Mouse (Mus musculus): ENCODE measurements around the gene Ccdc107. TPM values are rescaled to one million over a fixed set of nuclear protein-coding genes. Genes with fewer than 3 reads are reported as not detected.

Ccdc107 gene
- polyA plus RNA-seq, 1 experiment from 2014 or later: 46.6 TPM

GRCm38 (mm10) chr4:43511675-43512454, 19.2 kb downstream of the Ccdc107 start:
- Histone ChIP-seq H3K4me1 (ENCODE audit: control insufficient read depth, insufficient read depth, low read length) (peaks cover 14% of the 10 kb centered on the region), H3K9ac (ENCODE audit: low read length) (no peak overlapping the region), H3K4me3 (ENCODE audit: low read depth, low read length) (no peak overlapping the region), H3K36me3 (ENCODE audit: control insufficient read depth, insufficient read depth, low read length) (no peaks in the 10 kb centered on the region), H3K4me2 (ENCODE audit: low read depth) (no peak overlapping the region), H3K27me3 (ENCODE audit: control insufficient read depth, insufficient read depth, low read length) (peaks cover 12% of the 10 kb centered on the region), H3K27ac (ENCODE audit: low read depth, low read length) (no peak overlapping the region), H3K9me3 (ENCODE audit: control insufficient read depth, low read length) (no peaks in the 10 kb centered on the region)
- WGBS: 78% methylated on average over 19 of the region's 19 CpGs
- no peak for ATAC-seq (ENCODE audit: insufficient read depth, low FRiP score, low TSS enrichment)
- DNase-seq (ENCODE audit: low spot score): no peak

GRCm38 (mm10) chr4:43512653-43513052, 20.0 kb downstream of the Ccdc107 start:
- H3K27ac ChIP-seq (ENCODE audit: low read depth, low read length): no peak overlapping the region
- ATAC-seq (ENCODE audit: insufficient read depth, low FRiP score, low TSS enrichment) (no peak), DNase-seq (ENCODE audit: low spot score) (no peak)
- H3K36me3 ChIP-seq (ENCODE audit: control insufficient read depth, insufficient read depth, low read length): no peaks in the 10 kb centered on the region
- H3K4me1 ChIP-seq (ENCODE audit: control insufficient read depth, insufficient read depth, low read length): peaks cover 14% of the 10 kb centered on the region
- H3K9me3 ChIP-seq (ENCODE audit: control insufficient read depth, low read length): no peaks in the 10 kb centered on the region
- H3K27me3 ChIP-seq (ENCODE audit: control insufficient read depth, insufficient read depth, low read length): peaks cover 6% of the 10 kb centered on the region
- 69% methylated on average over 7 of the region's 7 CpGs for WGBS
- no peak overlapping the region for H3K4me2 ChIP-seq (ENCODE audit: low read depth)
- H3K4me3 ChIP-seq (ENCODE audit: low read depth, low read length): no peak overlapping the region
- no peak overlapping the region for H3K9ac ChIP-seq (ENCODE audit: low read length)

GRCm38 (mm10) chr4:43513300-43513699, 20.6 kb downstream of the Ccdc107 start:
- Histone ChIP-seq H3K9ac (ENCODE audit: low read length) (no peak overlapping the region), H3K4me1 (ENCODE audit: control insufficient read depth, insufficient read depth, low read length) (peaks cover 12% of the 10 kb centered on the region), H3K27ac (ENCODE audit: low read depth, low read length) (no peak overlapping the region), H3K9me3 (ENCODE audit: control insufficient read depth, low read length) (no peaks in the 10 kb centered on the region), H3K27me3 (ENCODE audit: control insufficient read depth, insufficient read depth, low read length) (peaks cover 4% of the 10 kb centered on the region; the same call in 1 of the 2 replicates), H3K36me3 (ENCODE audit: control insufficient read depth, insufficient read depth, low read length) (no peaks in the 10 kb centered on the region), H3K4me3 (ENCODE audit: low read depth, low read length) (no peak overlapping the region), H3K4me2 (ENCODE audit: low read depth) (no peak overlapping the region)
- WGBS: 87% methylated on average over 4 of the region's 4 CpGs
- no peak for ATAC-seq (ENCODE audit: insufficient read depth, low FRiP score, low TSS enrichment)
- no peak for DNase-seq (ENCODE audit: low spot score)

- no peak for ATAC-seq (ENCODE audit: insufficient read depth, low FRiP score, low TSS enrichment)
- 82% methylated on average over 4 of the region's 4 CpGs for WGBS
Observed at GRCm38 (mm10) chr4:43513791-43514190, 21.1 kb downstream of the Ccdc107 start.

GRCm38 (mm10) chr4:43515764-43516708, 23.3 kb downstream of the Ccdc107 start:
- DNase-seq (ENCODE audit: low spot score): no peak
- no peaks in the 10 kb centered on the region for H3K9me3 ChIP-seq (ENCODE audit: control insufficient read depth, low read length)
- H3K27ac ChIP-seq (ENCODE audit: low read depth, low read length): no peak overlapping the region
- H3K9ac ChIP-seq (ENCODE audit: low read length): no peak overlapping the region
- H3K36me3 ChIP-seq (ENCODE audit: control insufficient read depth, insufficient read depth, low read length): no peaks in the 10 kb centered on the region
- H3K4me2 ChIP-seq (ENCODE audit: low read depth): no peak overlapping the region
- H3K4me1 ChIP-seq (ENCODE audit: control insufficient read depth, insufficient read depth, low read length): no peaks in the 10 kb centered on the region; the same call in 1 of the 2 replicates
- 74% methylated on average over 11 of the region's 11 CpGs for WGBS
- no peak overlapping the region for H3K4me3 ChIP-seq (ENCODE audit: low read depth, low read length)
- 0 out of 2 replicates have a peak, but pooled peaks cover 4% of the 10 kb centered on the region for H3K27me3 ChIP-seq (ENCODE audit: control insufficient read depth, insufficient read depth, low read length)
- ATAC-seq (ENCODE audit: insufficient read depth, low FRiP score, low TSS enrichment): no peak

More at GRCm38 (mm10) chr4:43513791-43514190, 21.1 kb downstream of the Ccdc107 start:
- DNase-seq (ENCODE audit: low spot score): no peak
- Histone ChIP-seq H3K4me3 (ENCODE audit: low read depth, low read length) (no peak overlapping the region), H3K27me3 (ENCODE audit: control insufficient read depth, insufficient read depth, low read length) (peaks cover 3% of the 10 kb centered on the region; the same call in 1 of the 2 replicates), H3K9me3 (ENCODE audit: control insufficient read depth, low read length) (no peaks in the 10 kb centered on the region), H3K27ac (ENCODE audit: low read depth, low read length) (no peak overlapping the region), H3K9ac (ENCODE audit: low read length) (no peak overlapping the region), H3K4me1 (ENCODE audit: control insufficient read depth, insufficient read depth, low read length) (peaks cover 7% of the 10 kb centered on the region), H3K36me3 (ENCODE audit: control insufficient read depth, insufficient read depth, low read length) (no peaks in the 10 kb centered on the region), H3K4me2 (ENCODE audit: low read depth) (no peak overlapping the region)

GRCm38 (mm10) chr4:43519551-43519950, 26.9 kb downstream of the Ccdc107 start:
- Histone ChIP-seq H3K4me3 (ENCODE audit: low read depth, low read length) (peak overlapping the region; percentile 10; the same call in 1 of the 2 replicates), H3K9me3 (ENCODE audit: control insufficient read depth, low read length) (no peaks in the 10 kb centered on the region), H3K27me3 (ENCODE audit: control insufficient read depth, insufficient read depth, low read length) (peaks cover 29% of the 10 kb centered on the region), H3K9ac (ENCODE audit: low read length) (no peak overlapping the region), H3K4me1 (ENCODE audit: control insufficient read depth, insufficient read depth, low read length) (no peaks in the 10 kb centered on the region; the same call in 1 of the 2 replicates), H3K4me2 (ENCODE audit: low read depth) (peak overlapping the region; percentile 23; the same call in 1 of the 2 replicates), H3K27ac (ENCODE audit: low read depth, low read length) (no peak overlapping the region), H3K36me3 (ENCODE audit: control insufficient read depth, insufficient read depth, low read length) (no peaks in the 10 kb centered on the region)
- ATAC-seq (ENCODE audit: insufficient read depth, low FRiP score, low TSS enrichment): no peak
- WGBS: 12% methylated on average over 10 of the region's 10 CpGs
- no peak for DNase-seq (ENCODE audit: low spot score)

- H3K36me3 ChIP-seq (ENCODE audit: control insufficient read depth, insufficient read depth, low read length): no peaks in the 10 kb centered on the region
- H3K9ac ChIP-seq (ENCODE audit: low read length): no peak overlapping the region
- peak; percentile 89 for DNase-seq (ENCODE audit: low spot score)
- peak overlapping the region; percentile 10; the same call in 1 of the 2 replicates for H3K4me3 ChIP-seq (ENCODE audit: low read depth, low read length)
- peaks cover 33% of the 10 kb centered on the region for H3K27me3 ChIP-seq (ENCODE audit: control insufficient read depth, insufficient read depth, low read length)
- 12% methylated on average over 6 of the region's 6 CpGs for WGBS
- no peak overlapping the region for H3K27ac ChIP-seq (ENCODE audit: low read depth, low read length)
- no peaks in the 10 kb centered on the region; the same call in 1 of the 2 replicates for H3K4me1 ChIP-seq (ENCODE audit: control insufficient read depth, insufficient read depth, low read length)
- H3K9me3 ChIP-seq (ENCODE audit: control insufficient read depth, low read length): no peaks in the 10 kb centered on the region
- ATAC-seq (ENCODE audit: insufficient read depth, low FRiP score, low TSS enrichment): peak; percentile 52; the same call in 1 of the 2 replicates
- peak overlapping the region; percentile 23; the same call in 1 of the 2 replicates for H3K4me2 ChIP-seq (ENCODE audit: low read depth)
Observed at GRCm38 (mm10) chr4:43519956-43520355, 27.3 kb downstream of the Ccdc107 start.

GRCm38 (mm10) chr4:43527880-43528279, 35.2 kb downstream of the Ccdc107 start:
- Histone ChIP-seq H3K27ac (ENCODE audit: low read depth, low read length) (no peak overlapping the region), H3K9ac (ENCODE audit: low read length) (no peak overlapping the region), H3K4me3 (ENCODE audit: low read depth, low read length) (no peak overlapping the region), H3K27me3 (ENCODE audit: control insufficient read depth, insufficient read depth, low read length) (peaks cover 26% of the 10 kb centered on the region), H3K4me1 (ENCODE audit: control insufficient read depth, insufficient read depth, low read length) (no peaks in the 10 kb centered on the region), H3K36me3 (ENCODE audit: control insufficient read depth, insufficient read depth, low read length) (peaks cover 11% of the 10 kb centered on the region), H3K9me3 (ENCODE audit: control insufficient read depth, low read length) (no peaks in the 10 kb centered on the region), H3K4me2 (ENCODE audit: low read depth) (no peak overlapping the region)
- ATAC-seq (ENCODE audit: insufficient read depth, low FRiP score, low TSS enrichment) (no peak), DNase-seq (ENCODE audit: low spot score) (no peak)
- 64% methylated on average over 5 of the region's 5 CpGs for WGBS

Data from neural tube, embryonic 11.5 days (tissue).